Mouse (Mus musculus) C2C12 (cell line): Measurements from ENCODE around the gene Lrrc29.
A peak's percentile ranks its signal among the peaks of the same experiment; 100 is the strongest.

Source experiments
- CEBPB ChIP-seq: IDR thresholded peaks from one replicate; pipeline ENCODE4 v1.6.1; 2011; ENCODE audit warnings: low read depth, mild to moderate bottlenecking, control low read depth, moderate library complexity
- CTCF ChIP-seq: IDR thresholded peaks from one replicate; pipeline ENCODE4 v1.5.1; 2011; ENCODE audit not compliant: control insufficient read depth, insufficient read depth, insufficient read length
- FOSL1 ChIP-seq: IDR thresholded peaks from one replicate; pipeline ENCODE4 v1.8.0; 2011; ENCODE audit warnings: mild to moderate bottlenecking, low read length; ENCODE audit not compliant: poor library complexity, insufficient read depth, severe bottlenecking
- MAX ChIP-seq: IDR thresholded peaks from one replicate; pipeline ENCODE4 v1.6.1; 2011; ENCODE audit warnings: mild to moderate bottlenecking, control low read depth
- MYOG ChIP-seq: IDR thresholded peaks from one replicate; pipeline ENCODE4 v1.6.1; 2011; ENCODE audit not compliant: control insufficient read depth, insufficient read length; ENCODE audit errors: extremely low read depth
- USF1 ChIP-seq: IDR thresholded peaks from one replicate; pipeline ENCODE4 v1.6.1; 2011; ENCODE audit warnings: low read depth, mild to moderate bottlenecking, control low read depth, moderate library complexity

- TF ChIP-seq CTCF (peak; percentile 2), MYOG (no peak), USF1 (no peak), MAX (peak; percentile 37), FOSL1 (no peak), CEBPB (no peak)
Measured at GRCm38 (mm10) chr8:105288958-105289732, 36.9 kb downstream of the Lrrc29 start.
